Mouse (Mus musculus): ENCODE results near the gene Maz.

DNA sequence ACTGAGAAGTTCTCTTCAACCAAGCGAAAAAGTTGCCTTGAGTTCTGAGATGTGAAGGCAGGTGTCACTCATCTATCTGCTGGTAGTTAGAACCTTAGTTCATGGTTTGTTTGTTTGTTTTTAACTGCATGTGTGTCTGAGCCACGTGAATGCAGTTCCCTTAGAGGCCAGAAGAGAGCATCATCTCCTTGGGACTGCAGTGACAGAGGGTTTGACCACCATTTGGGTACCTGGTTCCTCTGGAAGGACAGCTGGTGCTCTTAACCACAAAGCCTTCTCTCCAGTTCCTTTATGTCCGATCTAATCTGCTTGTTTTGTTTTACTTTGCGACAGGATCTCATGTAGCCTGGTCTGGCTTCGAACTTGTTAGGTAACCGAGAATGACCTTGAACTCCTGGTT, 38.7 kb upstream of the Maz start:
- TF ChIP-seq CTCF (IDR thresholded peaks at IDR 0.05; ENCODE audit: low read depth) (peak; percentile 54), EP300 (IDR thresholded peaks at IDR 0.05; ENCODE audit: low read depth) (no peak)

All from liver, embryonic 14.5 days (tissue).